Mouse (Mus musculus) ES-Bruce4 (cell line): ENCODE measurements around the gene Gm6793. TPM values are rescaled to one million over a fixed set of nuclear protein-coding genes. Genes with fewer than 3 reads are reported as not detected.

Experiments used
- H3K27ac ChIP-seq: 2 replicates; pipeline ENCODE4 v1.5.1; 2012; ENCODE audit warnings: low read length, inconsistent platforms; ENCODE audit not compliant: insufficient read depth
- H3K27me3 ChIP-seq: 2 replicates; pipeline ENCODE4 v1.6.1; 2012; ENCODE audit warnings: mild to moderate bottlenecking, low read length, inconsistent platforms; ENCODE audit not compliant: control insufficient read depth, poor library complexity, insufficient read depth, severe bottlenecking
- H3K36me3 ChIP-seq: 2 replicates; pipeline ENCODE4 v1.6.1; 2012; ENCODE audit warnings: inconsistent platforms, mild to moderate bottlenecking, low read length, moderate library complexity; ENCODE audit not compliant: control insufficient read depth, poor library complexity, insufficient read depth, severe bottlenecking
- H3K4me1 ChIP-seq: one replicate; pipeline ENCODE4 v1.8.1; 2011; ENCODE audit warnings: low read length; ENCODE audit not compliant: control insufficient read depth, insufficient read depth
- H3K4me3 ChIP-seq: 2 replicates; pipeline ENCODE4 v1.5.1; 2011; ENCODE audit warnings: low read depth, mild to moderate bottlenecking, low read length
- H3K9ac ChIP-seq: 2 replicates; pipeline ENCODE4 v1.6.1; 2012; ENCODE audit warnings: low read depth, mild to moderate bottlenecking, inconsistent platforms; ENCODE audit not compliant: poor library complexity, severe bottlenecking
- H3K9me3 ChIP-seq: replicated peaks from 2 replicates; pipeline ENCODE4 v1.6.1; 2012; ENCODE audit warnings: mild to moderate bottlenecking, low read length, inconsistent platforms; ENCODE audit not compliant: control insufficient read depth, poor library complexity, insufficient read depth, severe bottlenecking
- CTCF ChIP-seq: IDR thresholded peaks from one replicate; pipeline ENCODE4 v1.8.1; 2011; ENCODE audit warnings: low read depth, low read length
- EP300 ChIP-seq: IDR thresholded peaks from 2 replicates; pipeline ENCODE4 v1.6.1; 2011; ENCODE audit warnings: low read depth, low read length; ENCODE audit not compliant: insufficient read depth
- POLR2A ChIP-seq: IDR thresholded peaks from one replicate; pipeline ENCODE4 v1.8.1; 2011; ENCODE audit warnings: low read length; ENCODE audit not compliant: insufficient read depth
- polyA plus RNA-seq: library from polyadenylated mRNA; stranded (reverse); fragments of >200 nt; gene quantifications from 2 replicates; pipeline ENCODE4 v1.2.4, GENCODE M21; 2011; ENCODE audit warnings: low read depth; ENCODE audit not compliant: missing spikeins, insufficient read depth, insufficient read length

The Gm6793 gene
- polyA plus RNA-seq, 1 experiment, result 0.90 TPM

- H3K4me1 ChIP-seq, result no peaks in the 10 kb centered on the region
- TF ChIP-seq CTCF, result no peak
- no peak for TF ChIP-seq POLR2A
- TF ChIP-seq EP300, result no peak
- peaks cover 59% of the 10 kb centered on the region for H3K36me3 ChIP-seq
- H3K27ac ChIP-seq, result no peak overlapping the region
- no peaks in the 10 kb centered on the region for H3K27me3 ChIP-seq
- no peaks in the 10 kb centered on the region for H3K9me3 ChIP-seq
- no peak overlapping the region for H3K9ac ChIP-seq
- H3K4me3 ChIP-seq, result no peak overlapping the region
Measured at GRCm38 (mm10) chr8:111992703-111993039, 22.2 kb downstream of the Gm6793 start.

- TF ChIP-seq EP300 (no peak), POLR2A (no peak), CTCF (no peak)
- peak within 1 kb of the TSS; percentile 73 for H3K9ac ChIP-seq
- H3K4me1 ChIP-seq, result no peaks in the 10 kb centered on the region
- peak within 1 kb of the TSS; percentile 87 for H3K4me3 ChIP-seq
- H3K27ac ChIP-seq, result no peak within 1 kb of the TSS
- peaks cover 59% of the 10 kb centered on the region for H3K36me3 ChIP-seq
- no peaks in the 10 kb centered on the region for H3K27me3 ChIP-seq
- H3K9me3 ChIP-seq, result no peaks in the 10 kb centered on the region
Measured at GRCm38 (mm10) chr8:111992013-111992702, 22.7 kb downstream of the Gm6793 start, which contains the start of gene Adat1. Adat1 (minus strand) TSS chr8:111992302.

GRCm38 (mm10) chr8:111991278-111991677 is 23.6 kb downstream of the Gm6793 start:
- Histone ChIP-seq H3K9ac (peak overlapping the region; percentile 73), H3K4me1 (no peaks in the 10 kb centered on the region), H3K36me3 (peaks cover 58% of the 10 kb centered on the region), H3K4me3 (no peak overlapping the region), H3K9me3 (no peaks in the 10 kb centered on the region), H3K27ac (no peak overlapping the region), H3K27me3 (no peaks in the 10 kb centered on the region)
- TF ChIP-seq EP300 (no peak), POLR2A (no peak), CTCF (no peak)

GRCm38 (mm10) chr8:111989911-111990310 is 24.9 kb downstream of the Gm6793 start:
- TF ChIP-seq POLR2A (no peak), CTCF (peak; percentile 91)
- Histone ChIP-seq H3K4me1 (no peaks in the 10 kb centered on the region), H3K27me3 (no peaks in the 10 kb centered on the region), H3K36me3 (peaks cover 59% of the 10 kb centered on the region), H3K4me3 (no peak overlapping the region), H3K27ac (no peak overlapping the region), H3K9me3 (no peaks in the 10 kb centered on the region), H3K9ac (no peak overlapping the region)

GRCm38 (mm10) chr8:111984511-111984910 is 30.3 kb downstream of the Gm6793 start:
- no peaks in the 10 kb centered on the region for H3K4me1 ChIP-seq
- peaks cover 72% of the 10 kb centered on the region for H3K36me3 ChIP-seq
- TF ChIP-seq EP300 (no peak), POLR2A (no peak), CTCF (no peak)
- H3K27me3 ChIP-seq, result no peaks in the 10 kb centered on the region
- H3K9ac ChIP-seq, result no peak overlapping the region
- no peak overlapping the region for H3K27ac ChIP-seq
- H3K9me3 ChIP-seq, result no peaks in the 10 kb centered on the region
- no peak overlapping the region for H3K4me3 ChIP-seq

GRCm38 (mm10) chr8:111982116-111982515 is 32.7 kb downstream of the Gm6793 start:
- H3K27me3 ChIP-seq, result no peaks in the 10 kb centered on the region
- TF ChIP-seq POLR2A (no peak), CTCF (peak; percentile 84), EP300 (no peak)
- H3K9me3 ChIP-seq, result no peaks in the 10 kb centered on the region
- H3K4me3 ChIP-seq, result no peak overlapping the region
- H3K9ac ChIP-seq, result no peak overlapping the region
- no peak overlapping the region for H3K27ac ChIP-seq
- no peaks in the 10 kb centered on the region for H3K4me1 ChIP-seq
- peaks cover 64% of the 10 kb centered on the region for H3K36me3 ChIP-seq
